In the genomic region with DNA sequence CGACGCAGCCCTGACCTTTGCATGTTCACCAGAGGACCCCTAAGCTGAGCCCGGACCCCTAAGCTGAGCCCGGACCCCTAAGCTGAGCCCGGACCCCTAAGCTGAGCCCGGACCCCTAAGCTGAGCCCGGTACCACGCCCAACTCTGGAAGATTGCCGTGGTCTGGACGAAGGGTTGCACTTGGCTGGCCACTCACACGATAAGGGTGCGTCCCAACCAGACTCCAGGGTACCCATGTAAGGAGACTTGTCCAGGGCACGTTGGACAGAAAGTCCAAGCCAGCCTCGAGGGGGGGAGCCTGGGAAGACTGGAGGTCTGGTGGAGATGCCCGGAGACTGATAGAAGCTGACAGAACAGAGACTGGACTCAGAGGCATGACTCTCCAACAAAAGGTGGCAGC, we compare ENCODE assay signal across 9 mouse cellular contexts. TPM values are rescaled to one million over a fixed set of nuclear protein-coding genes. Genes with fewer than 3 reads are reported as not detected.
A peak's percentile ranks its signal among the peaks of the same experiment; 100 is the strongest.
DNase-seq lines count a peak whose midpoint lies in the region; ATAC-seq and TF ChIP-seq lines count a peak whose summit lies in the region.
"Had no signal": no experiment of that assay in that cellular context is flagged by ENCODE, and none has a peak within 500 bp of the region (broad histone marks: within the 10 kb centered on the region; RNA-seq: fewer than 3 reads in every experiment).

No protein-coding gene starts in this region.

- no peak for TF ChIP-seq POLR2A in embryonic fibroblast, embryonic 13.5 days (IDR thresholded peaks at IDR 0.05; ENCODE audit: low read depth, low read length)

- H3K9ac ChIP-seq in kidney, postnatal 0 days (ENCODE audit: low read depth, low read length), result 0 out of 2 replicates have a peak overlapping the region, but pooled peaks have one; percentile 59
- H3K9ac ChIP-seq in hindbrain, postnatal 0 days (replicated peaks; ENCODE audit: low read length), result no peak overlapping the region; the same call in 1 of the 2 replicates
- H3K9ac ChIP-seq in midbrain, postnatal 0 days (replicated peaks; ENCODE audit: low read length, poor library complexity, severe bottlenecking), result 0 out of 2 replicates have a peak overlapping the region, but pooled peaks have one; percentile 62

- peaks cover 13% of the 10 kb centered on the region; the same call in 1 of the 2 replicates for H3K4me1 ChIP-seq in kidney, postnatal 0 days (replicated peaks; ENCODE audit: insufficient read depth, low read length)
- H3K4me1 ChIP-seq in embryonic fibroblast, embryonic 13.5 days (ENCODE audit: control insufficient read depth, insufficient read depth, low read length), result no peaks in the 10 kb centered on the region
- peaks cover 16% of the 10 kb centered on the region for H3K4me1 ChIP-seq in hindbrain, postnatal 0 days (ENCODE audit: insufficient read depth, low read length)
- H3K4me1 ChIP-seq in midbrain, postnatal 0 days (ENCODE audit: insufficient read depth, low read length), result 0 out of 2 replicates have a peak, but pooled peaks cover 5% of the 10 kb centered on the region

- 0 out of 2 replicates have a peak overlapping the region, but pooled peaks have one; percentile 49 for H3K4me3 ChIP-seq in kidney, postnatal 0 days (replicated peaks; ENCODE audit: low read depth, low read length)
- peak overlapping the region; percentile 45 for H3K4me3 ChIP-seq in embryonic fibroblast, embryonic 13.5 days (ENCODE audit: insufficient read depth, low read length)
- peak overlapping the region; percentile 51 for H3K4me3 ChIP-seq in hindbrain, postnatal 0 days (ENCODE audit: low read length)
- peak overlapping the region; percentile 55; the same call in 1 of the 2 replicates for H3K4me3 ChIP-seq in midbrain, postnatal 0 days (ENCODE audit: low read depth, low read length)

- no peak for DNase-seq in kidney, postnatal 0 days (ENCODE audit: low spot score)
- no peak for DNase-seq in kidney, adult 9 months
- DNase-seq in hindbrain, postnatal 0 days (ENCODE audit: low spot score), result no peak
- no peak for DNase-seq in midbrain, postnatal 0 days (ENCODE audit: low spot score)
- DNase-seq in left cerebral cortex, adult 18-20 months (ENCODE audit: low spot score in 2 of 2), result no peak
- no peak for DNase-seq in layer of hippocampus, adult 9-10 months (ENCODE audit: low spot score)
- no peak for DNase-seq in embryo, embryonic 10 days (ENCODE audit: low spot score)

- H3K27ac ChIP-seq in kidney, postnatal 0 days, result no peak overlapping the region
- no peak overlapping the region for H3K27ac ChIP-seq in embryonic fibroblast, embryonic 13.5 days (ENCODE audit: insufficient read depth, low read length)
- H3K27ac ChIP-seq in hindbrain, postnatal 0 days, result no peak overlapping the region
- H3K27ac ChIP-seq in midbrain, postnatal 0 days (ENCODE audit: low read depth, low read length), result no peak overlapping the region

- H3K4me2 ChIP-seq in kidney, postnatal 0 days (ENCODE audit: low read length), result peak overlapping the region; percentile 92
- H3K4me2 ChIP-seq in hindbrain, postnatal 0 days (ENCODE audit: low read depth, low read length), result peak overlapping the region; percentile 86
- peak overlapping the region; percentile 99 for H3K4me2 ChIP-seq in midbrain, postnatal 0 days (ENCODE audit: low read depth, low read length, poor library complexity, severe bottlenecking)

- no peak for ATAC-seq in kidney, postnatal 0 days (replicated peaks; ENCODE audit: low FRiP score, low read depth)
- ATAC-seq in hindbrain, postnatal 0 days, result no peak
- no peak for ATAC-seq in midbrain, postnatal 0 days (ENCODE audit: low FRiP score)

- H3K9me3 ChIP-seq in kidney, postnatal 0 days (replicated peaks; ENCODE audit: low read length), result no peaks in the 10 kb centered on the region
- H3K9me3 ChIP-seq in hindbrain, postnatal 0 days (ENCODE audit: low read length), result no peaks in the 10 kb centered on the region
- H3K9me3 ChIP-seq in midbrain, postnatal 0 days (ENCODE audit: low read length), result no peaks in the 10 kb centered on the region

- 0 out of 2 replicates have a peak, but pooled peaks cover 4% of the 10 kb centered on the region for H3K27me3 ChIP-seq in kidney, postnatal 0 days (ENCODE audit: insufficient read depth, low read length)
- no peaks in the 10 kb centered on the region for H3K27me3 ChIP-seq in hindbrain, postnatal 0 days (ENCODE audit: insufficient read depth, low read length)
- peaks cover 19% of the 10 kb centered on the region for H3K27me3 ChIP-seq in midbrain, postnatal 0 days (ENCODE audit: insufficient read depth, low read length)
- H3K27me3 ChIP-seq: Patski had no signal

- no peaks in the 10 kb centered on the region for H3K36me3 ChIP-seq in kidney, postnatal 0 days (ENCODE audit: insufficient read depth, low read length)
- H3K36me3 ChIP-seq in hindbrain, postnatal 0 days (ENCODE audit: insufficient read depth, low read length), result no peaks in the 10 kb centered on the region
- H3K36me3 ChIP-seq in midbrain, postnatal 0 days (ENCODE audit: insufficient read depth, low read length), result no peaks in the 10 kb centered on the region

- WGBS in kidney, postnatal 0 days, result 19% methylated on average over 15 of the region's 15 CpGs
- 19% methylated on average over 15 of the region's 15 CpGs for WGBS in hindbrain, postnatal 0 days
- WGBS in midbrain, postnatal 0 days, result 23% methylated on average over 15 of the region's 15 CpGs

- TF ChIP-seq CTCF in kidney, postnatal 0 days (IDR thresholded peaks at IDR 0.05; ENCODE audit: low read depth), result no peak
- no peak for TF ChIP-seq CTCF in embryonic fibroblast, embryonic 13.5 days (IDR thresholded peaks at IDR 0.05; ENCODE audit: borderline replicate concordance, insufficient read depth, low read length)
- TF ChIP-seq CTCF in hindbrain, postnatal 0 days (IDR thresholded peaks at IDR 0.05; ENCODE audit: low read depth), result no peak
- no peak for TF ChIP-seq CTCF in midbrain, postnatal 0 days (IDR thresholded peaks at IDR 0.05)

RNA-seq across cellular contexts. Expression of a gene that starts 5.2 kb away (rescaled TPM):
- polyA plus RNA-seq in kidney, postnatal 0 days (2015; fragmentation: Nextera tagmentation; extraction: Ambion mirVana), result 1.0 and 1.2 TPM in 2 replicates
- 1.7 and 2.0 TPM in 2 replicates for polyA plus RNA-seq in embryonic fibroblast, embryonic 13.5 days (2011; ENCODE audit: insufficient read length, low read depth, missing spikeins)
- total RNA-seq in hindbrain, postnatal 0 days (2014; rRNA removed), result 2.3 and 9.4 TPM in 2 replicates
- polyA plus RNA-seq in hindbrain, postnatal 0 days (2015; fragmentation: Nextera tagmentation; extraction: Ambion mirVana), result 3.9 and 4.0 TPM in 2 replicates
- total RNA-seq in midbrain, postnatal 0 days (2014; rRNA removed), result 4.3 and 5.1 TPM in 2 replicates
- 3.3 and 3.5 TPM in 2 replicates for polyA plus RNA-seq in midbrain, postnatal 0 days (2015; fragmentation: Nextera tagmentation; extraction: Ambion mirVana)
- 1 to 10 TPM; 3.0 to 3.3 TPM for total RNA-seq in left cerebral cortex, adult 18-20 months (2021)

RNA-seq across cellular contexts. Expression of a gene that starts 21.5 kb away (rescaled TPM):
- polyA plus RNA-seq in kidney, postnatal 0 days (2015; fragmentation: Nextera tagmentation; extraction: Ambion mirVana), result 4.2 and 5.1 TPM in 2 replicates
- 6.2 and 6.7 TPM in 2 replicates for polyA plus RNA-seq in embryonic fibroblast, embryonic 13.5 days (2011; ENCODE audit: insufficient read length, low read depth, missing spikeins)
- 14.5 and 17.6 TPM in 2 replicates for total RNA-seq in hindbrain, postnatal 0 days (2014; rRNA removed)
- 4.0 and 4.5 TPM in 2 replicates for polyA plus RNA-seq in hindbrain, postnatal 0 days (2015; fragmentation: Nextera tagmentation; extraction: Ambion mirVana)
- 16.3 and 17.5 TPM in 2 replicates for total RNA-seq in midbrain, postnatal 0 days (2014; rRNA removed)
- polyA plus RNA-seq in midbrain, postnatal 0 days (2015; fragmentation: Nextera tagmentation; extraction: Ambion mirVana), result 4.4 and 5.1 TPM in 2 replicates
- total RNA-seq in left cerebral cortex, adult 18-20 months (2021), result 10 to 100 TPM; 14.3 to 16.4 TPM
